Mouse (Mus musculus) mouse trophoblast stem cell (cell line): ENCODE measurements around the gene Gm20219.

Experiments used
- in situ Hi-C, 2 experiments: fragments of 300-500 bp; cut with MseI, MboI; formaldehyde crosslinking; loops; 2 replicates in 1 of 2; 3 replicates in 1 of 2; pipeline ENCODE4 v1.15.1; 2025

Gm20219 gene

DNA sequence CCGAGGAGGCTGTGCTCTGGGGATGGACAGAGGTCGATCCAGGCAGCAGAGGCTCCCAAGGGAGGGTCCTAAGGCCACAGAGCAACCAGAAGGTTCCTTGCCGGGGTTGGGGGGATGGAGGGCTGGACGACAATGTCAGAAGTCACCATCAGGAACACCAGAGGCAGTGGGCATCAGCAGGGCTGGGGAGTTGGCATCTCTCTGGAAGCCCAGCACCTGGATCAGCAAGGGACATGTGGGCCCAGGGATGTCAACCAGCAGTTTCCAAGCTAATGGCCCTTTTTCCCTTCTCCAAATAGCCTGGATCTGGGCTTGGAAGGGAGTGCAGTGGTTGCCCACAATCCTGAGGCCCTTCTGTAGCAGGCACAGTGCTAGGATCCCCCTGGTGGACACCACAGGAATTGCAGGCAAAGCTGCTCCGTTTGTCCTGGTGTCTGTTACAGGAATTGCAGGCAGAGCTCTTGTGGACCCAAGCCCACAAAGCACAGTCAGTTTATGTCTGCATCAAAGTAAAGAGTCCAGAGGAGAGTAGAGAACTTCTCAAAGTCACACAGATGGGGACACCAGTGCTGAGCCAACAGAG lies 1.3 kb downstream of the Gm20219 start:
- in situ Hi-C loops: no loop called here

DNA sequence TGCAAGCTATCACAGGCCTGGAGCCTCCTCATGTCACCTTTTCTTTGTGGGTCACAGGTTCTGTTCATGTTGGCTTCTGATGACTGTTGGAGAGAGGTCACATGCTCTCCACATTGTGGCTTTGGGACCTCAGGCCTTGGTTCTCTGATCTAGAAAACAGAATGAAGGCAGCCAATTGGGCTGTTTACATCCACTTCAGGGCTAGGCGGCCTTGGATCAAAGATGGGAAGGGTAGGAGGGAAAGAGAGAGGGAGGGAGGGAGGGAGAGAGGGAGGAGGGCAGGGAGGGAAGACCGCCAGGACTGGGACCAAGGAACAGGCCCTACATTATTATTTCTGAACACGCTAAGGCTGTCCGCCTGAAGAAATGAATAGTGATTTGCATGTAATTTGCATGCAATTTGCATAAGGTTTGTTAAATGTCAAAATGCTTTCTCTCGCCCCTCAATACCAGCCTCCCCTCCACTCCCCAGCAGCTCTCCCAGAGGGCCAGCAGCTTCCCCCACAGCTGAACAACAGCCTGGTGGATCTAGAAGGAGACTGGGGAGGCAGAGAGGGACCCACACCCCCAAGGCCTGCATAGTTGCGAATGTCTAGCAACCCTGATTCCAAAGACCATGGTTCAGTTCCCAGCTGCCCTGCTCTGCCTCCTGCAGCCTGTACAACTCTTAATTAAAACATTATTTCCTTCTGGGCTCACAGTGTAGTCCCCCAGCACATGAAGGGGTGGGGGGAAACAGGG lies 2.2 kb downstream of the Gm20219 start:
- in situ Hi-C loops: no loop called here

DNA sequence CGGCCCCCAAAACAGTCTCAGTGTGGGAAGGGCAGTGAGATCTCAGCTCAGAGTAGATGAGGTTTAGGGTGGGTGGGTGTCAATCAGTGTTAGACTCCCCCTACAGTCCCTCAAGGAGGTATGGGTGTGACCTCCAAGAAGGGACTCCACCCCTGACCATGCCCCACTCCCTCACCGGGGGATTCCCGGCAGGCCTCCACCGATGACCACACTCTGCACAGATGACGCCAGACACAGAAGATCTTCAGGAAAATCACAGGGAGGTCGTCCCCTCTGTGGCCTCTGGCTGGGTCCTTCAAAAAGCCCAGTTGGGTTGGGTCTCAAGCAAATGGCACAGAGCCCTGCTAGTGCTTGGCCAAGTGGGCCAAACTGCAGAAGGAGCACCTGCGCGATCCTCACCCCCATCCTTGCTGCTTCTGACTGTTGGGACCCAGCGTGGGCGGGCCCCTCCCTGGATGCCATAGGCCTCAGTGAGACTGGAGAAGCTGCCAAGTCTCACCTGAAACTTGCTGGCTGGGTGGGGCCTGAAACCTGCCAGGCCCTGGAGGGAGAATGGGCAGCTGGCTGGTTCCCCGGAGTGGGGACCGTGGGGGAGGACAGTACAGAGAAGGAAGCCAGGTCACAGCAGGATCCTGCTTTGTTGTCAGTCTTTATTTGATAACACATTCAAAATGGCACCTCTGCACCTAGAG lies 3.3 kb downstream of the Gm20219 start:
- in situ Hi-C loops: no loop called here

DNA sequence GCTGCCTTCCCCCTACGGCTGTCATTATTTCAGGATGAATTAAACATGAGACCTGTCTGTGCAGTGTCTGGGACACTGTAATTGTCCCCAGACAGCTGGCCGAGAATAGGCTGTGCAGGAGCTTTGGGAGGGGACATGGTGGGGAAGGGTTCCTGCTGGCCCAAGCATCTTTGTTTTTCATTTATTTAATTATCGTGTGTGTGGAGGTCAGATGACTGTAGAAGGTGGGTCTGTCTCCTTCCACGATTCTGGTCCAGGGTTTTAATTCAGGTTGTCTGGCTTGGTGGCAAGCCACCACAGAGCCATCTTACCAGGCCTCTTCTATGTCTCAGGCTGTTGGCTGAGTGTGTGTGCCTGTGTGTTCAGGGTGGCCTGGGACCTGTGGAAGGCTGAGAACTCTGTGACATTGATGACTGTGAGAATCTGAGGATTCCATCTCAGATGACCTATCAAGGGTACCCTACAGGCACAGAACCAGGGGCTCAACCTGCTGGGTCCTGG lies 5.5 kb downstream of the Gm20219 start:
- in situ Hi-C loops: loop anchor here in 1 of 2 experiments (10.0 kb wide), 1 partner anchor 184 kb away; no protein-coding TSS in a partner anchor

GRCm38 (mm10) chr17:56547846-56548604 lies 6.2 kb downstream of the Gm20219 start:
- in situ Hi-C loops: loop anchor here in 1 of 2 experiments (10.0 kb wide), 1 partner anchor 183 kb away; no protein-coding TSS in a partner anchor

GRCm38 (mm10) chr17:56547116-56547845 lies 6.9 kb downstream of the Gm20219 start:
- in situ Hi-C loops: loop anchor here in 1 of 2 experiments (10.0 kb wide), 1 partner anchor 182 kb away; no protein-coding TSS in a partner anchor

- in situ Hi-C loops: loop anchor here in 1 of 2 experiments (10.0 kb wide), 1 partner anchor 182 kb away; no protein-coding TSS in a partner anchor
These were observed 7.6 kb downstream of the Gm20219 start for GRCm38 (mm10) chr17:56546576-56546975.

DNA sequence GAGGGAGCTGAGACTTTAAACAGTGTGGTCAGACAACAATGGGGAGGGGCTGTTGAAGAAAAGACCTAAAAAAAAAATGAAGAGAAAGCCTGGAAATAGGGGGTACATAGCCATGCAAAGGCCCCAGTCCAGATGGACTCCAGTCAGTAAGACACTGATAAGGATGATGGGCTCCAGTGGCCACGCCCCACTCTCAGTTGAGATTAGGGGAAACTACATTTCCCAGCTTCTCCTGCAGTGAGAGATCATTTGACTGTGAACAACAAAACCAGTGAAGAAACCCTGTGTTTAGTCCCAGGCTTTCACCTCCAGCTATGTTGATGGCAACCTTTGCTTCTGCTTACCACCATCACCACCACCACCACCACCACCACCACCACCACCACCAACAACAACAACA lies 8.2 kb downstream of the Gm20219 start:
- in situ Hi-C loops: loop anchor here in 1 of 2 experiments (10.0 kb wide), 1 partner anchor 181 kb away; no protein-coding TSS in a partner anchor

GRCm38 (mm10) chr17:56544699-56545387 lies 9.3 kb downstream of the Gm20219 start:
- in situ Hi-C loops: loop anchor here in 1 of 2 experiments (10.0 kb wide), 1 partner anchor 180 kb away; no protein-coding TSS in a partner anchor

- in situ Hi-C loops: loop anchor here in 1 of 2 experiments (10.0 kb wide), 1 partner anchor 179 kb away; no protein-coding TSS in a partner anchor
These were observed 10.4 kb downstream of the Gm20219 start for GRCm38 (mm10) chr17:56543684-56544224.

DNA sequence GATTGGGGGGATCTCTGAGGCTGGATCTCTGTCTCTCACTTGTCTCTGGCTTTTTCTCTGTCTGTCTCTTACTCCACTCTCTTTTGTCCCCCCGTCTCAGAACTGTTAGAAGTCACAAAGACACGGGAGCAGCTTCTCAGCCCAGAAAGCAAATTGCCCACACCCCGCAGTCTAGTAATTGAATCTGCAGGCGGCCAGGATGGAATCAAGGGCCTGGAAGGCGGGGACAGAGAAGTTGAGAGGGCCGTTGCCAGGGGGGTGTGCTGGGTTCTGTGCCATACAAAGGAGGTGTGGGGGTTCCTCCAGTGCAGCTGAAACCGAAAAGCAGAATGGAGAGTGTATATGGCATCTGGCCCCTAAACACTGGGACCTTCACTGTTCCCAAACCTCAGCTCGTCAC lies 11.5 kb downstream of the Gm20219 start:
- in situ Hi-C loops: loop anchor here in 1 of 2 experiments (10.0 kb wide), 1 partner anchor 178 kb away; no protein-coding TSS in a partner anchor

DNA sequence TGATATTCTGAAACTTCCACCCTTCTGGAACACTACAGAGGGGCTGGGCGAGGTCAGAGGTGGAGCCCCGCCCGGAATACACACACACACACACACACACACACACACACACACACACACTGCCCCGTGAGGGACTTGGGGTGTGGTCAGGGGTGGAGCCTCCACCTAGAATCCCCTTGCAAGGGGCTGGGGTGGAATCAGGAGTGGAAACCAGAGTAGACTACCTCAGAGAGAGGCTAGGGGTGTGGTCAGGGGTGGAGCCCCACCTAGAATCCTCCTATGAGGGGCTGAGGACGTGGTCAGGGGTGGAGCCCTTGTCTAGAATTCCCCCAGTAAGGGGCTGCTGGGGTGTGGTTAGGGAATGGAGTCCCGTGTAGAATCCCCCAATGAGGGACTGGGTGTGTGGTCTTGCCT lies 13.6 kb downstream of the Gm20219 start:
- in situ Hi-C loops: loop anchor here in 1 of 2 experiments (10.0 kb wide), 1 partner anchor 176 kb away; no protein-coding TSS in a partner anchor

- in situ Hi-C loops: no loop called here
These were observed 16.3 kb downstream of the Gm20219 start for GRCm38 (mm10) chr17:56537912-56538311.

DNA sequence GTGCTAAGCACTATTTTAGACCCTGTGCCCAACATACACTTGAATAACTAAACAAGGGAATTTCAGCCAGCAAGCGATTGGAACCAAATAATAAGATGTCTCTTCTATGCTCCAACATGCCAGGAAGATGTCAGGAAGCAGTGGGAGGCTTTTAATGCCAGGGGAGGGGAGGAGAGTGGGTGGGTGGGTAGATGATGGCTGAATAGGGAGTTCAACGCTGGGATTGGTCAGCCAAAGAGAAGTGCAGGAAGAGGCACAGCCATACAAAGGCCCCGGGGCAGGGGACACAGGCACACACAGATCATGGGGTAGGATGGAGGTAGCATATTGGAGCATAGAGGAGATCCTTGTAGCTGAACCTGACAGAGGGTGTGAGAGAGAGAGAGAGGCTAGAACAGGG lies 17.3 kb downstream of the Gm20219 start:
- in situ Hi-C loops: no loop called here

GRCm38 (mm10) chr17:56536192-56536591 lies 18.0 kb downstream of the Gm20219 start:
- in situ Hi-C loops: no loop called here

- in situ Hi-C loops: no loop called here
These were observed 29.2 kb downstream of the Gm20219 start for GRCm38 (mm10) chr17:56524943-56525342.

DNA sequence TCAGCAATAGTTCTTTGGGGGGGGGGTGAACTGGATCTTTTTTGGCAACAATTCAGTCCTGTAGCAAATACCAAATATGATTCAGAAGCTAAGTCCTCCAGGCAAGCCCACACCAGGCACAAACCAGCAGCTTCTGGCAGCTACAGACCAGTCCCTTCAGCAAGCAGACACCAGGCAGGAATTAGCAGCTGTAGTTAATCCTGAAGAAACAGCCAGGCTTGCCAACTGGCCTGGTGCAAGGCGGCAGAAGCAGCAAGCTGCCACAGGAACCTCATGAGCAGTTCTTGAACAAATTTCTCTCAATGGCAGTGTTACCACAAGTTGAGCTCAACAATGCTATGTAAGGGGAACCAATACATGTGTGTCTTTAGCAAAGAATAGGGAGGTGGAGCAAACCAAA lies 31.4 kb downstream of the Gm20219 start:
- in situ Hi-C loops: no loop called here

DNA sequence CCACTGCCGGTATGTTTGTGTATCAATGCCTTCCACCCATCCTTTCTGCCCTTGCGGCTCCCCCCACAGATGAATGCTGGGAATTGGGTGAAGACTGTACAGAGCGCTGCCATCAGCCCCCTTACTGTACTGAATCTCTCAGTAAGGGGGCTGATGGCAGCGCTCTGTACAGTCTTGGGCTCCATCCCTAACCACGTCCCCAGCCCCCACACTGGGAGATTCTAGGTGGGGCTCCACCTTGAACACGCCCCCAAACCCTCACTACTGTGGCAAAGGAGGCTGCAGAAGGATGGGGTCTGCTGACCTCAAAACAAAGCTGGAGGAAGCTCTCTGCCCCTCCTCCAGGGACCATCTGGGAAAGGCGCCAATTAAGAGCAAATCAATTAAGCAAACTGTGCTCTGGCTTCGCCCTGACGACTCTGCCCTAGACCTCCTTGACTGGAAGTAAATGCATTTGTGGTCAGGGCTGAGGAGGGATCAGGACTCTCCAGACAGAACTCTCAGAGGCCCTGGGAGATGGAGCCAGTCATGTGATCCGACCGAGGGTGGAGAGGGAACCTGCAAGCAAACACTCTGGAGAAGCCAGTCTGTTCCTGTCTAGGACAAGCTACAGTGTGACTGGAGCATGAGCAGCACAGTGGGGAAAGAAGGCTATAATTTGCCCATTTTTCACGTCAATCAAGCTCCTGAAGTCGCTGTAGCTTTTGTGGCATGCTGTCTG lies 38.3 kb downstream of the Gm20219 start:
- in situ Hi-C loops: no loop called here

GRCm38 (mm10) chr17:56514916-56515315 lies 39.3 kb downstream of the Gm20219 start:
- in situ Hi-C loops: no loop called here
